Mouse (Mus musculus) liver, embryonic 13.5 days (tissue): ENCODE data around the gene Ear14. TPM values are rescaled to one million over a fixed set of nuclear protein-coding genes. Genes with fewer than 3 reads are reported as not detected.

Source experiments
- polyA plus RNA-seq: library from polyadenylated mRNA; unstranded; fragments of >200 nt; fragmentation: Nextera tagmentation; extraction: Ambion mirVana; gene quantifications from 2 replicates; pipeline ENCODE4 v1.2.1, GENCODE M21; 2015

Ear14 gene
- polyA plus RNA-seq, 1 experiment from 2014 or later: not detected

Other genes starting within 250 kb of the Ear14 start
- gene Pnp2, start 247.4 kb upstream of the Ear14 start, polyA plus RNA-seq: 7.6 and 8.5 TPM in 2 replicates
- not detected in 2 replicates for gene Rnase10, start 195.6 kb upstream of the Ear14 start, polyA plus RNA-seq
- not detected in 2 replicates for gene Rnase9, start 161.5 kb upstream of the Ear14 start, polyA plus RNA-seq
- gene Rnase11, start 153.2 kb upstream of the Ear14 start, polyA plus RNA-seq: not detected in 2 replicates
- gene Rnase12, start 145.7 kb upstream of the Ear14 start, polyA plus RNA-seq: 1.6 and 1.8 TPM in 2 replicates
- gene Olfr750, start 129.0 kb upstream of the Ear14 start, polyA plus RNA-seq: not detected in 2 replicates
- gene Rnase4, start 112.3 kb upstream of the Ear14 start, polyA plus RNA-seq: 14.1 and 15.7 TPM in 2 replicates
- gene Ang, start 112.2 kb upstream of the Ear14 start, polyA plus RNA-seq: 3.7 and 4.6 TPM in 2 replicates
- gene Eddm3b, start 89.0 kb upstream of the Ear14 start, polyA plus RNA-seq: not detected in 2 replicates
- gene Rnase6, start 79.5 kb upstream of the Ear14 start, polyA plus RNA-seq: 2.6 and 2.7 TPM in 2 replicates
- gene Rnase1, start 56.6 kb upstream of the Ear14 start, polyA plus RNA-seq: 0.12 TPM in 1 of 2 replicates, not detected in the other
- gene Rnase2b, start 41.1 kb upstream of the Ear14 start, polyA plus RNA-seq: not detected in 2 replicates
- gene Ang2, start 4.2 kb upstream of the Ear14 start, polyA plus RNA-seq: not detected in 2 replicates
- gene Rnase2a, start 52.7 kb downstream of the Ear14 start, polyA plus RNA-seq: not detected in 2 replicates
- gene Gm7247, start 158.4 kb downstream of the Ear14 start, polyA plus RNA-seq: not detected in 2 replicates
- gene Vmn2r88, start 207.4 kb downstream of the Ear14 start, polyA plus RNA-seq: not detected in 2 replicates
- gene Vmn2r89, start 248.5 kb downstream of the Ear14 start, polyA plus RNA-seq: not detected in 2 replicates